Mouse (Mus musculus): Measurements from ENCODE around the gene D430041D05Rik.

The D430041D05Rik gene

GRCm38 (mm10) chr2:104192401-104193141 lies 218.2 kb downstream of the D430041D05Rik start:
- DNase-seq (ENCODE audit: low read depth, low spot score): no peak

GRCm38 (mm10) chr2:104191723-104192122 lies 219.1 kb downstream of the D430041D05Rik start:
- no peak for DNase-seq (ENCODE audit: low read depth, low spot score)

DNA sequence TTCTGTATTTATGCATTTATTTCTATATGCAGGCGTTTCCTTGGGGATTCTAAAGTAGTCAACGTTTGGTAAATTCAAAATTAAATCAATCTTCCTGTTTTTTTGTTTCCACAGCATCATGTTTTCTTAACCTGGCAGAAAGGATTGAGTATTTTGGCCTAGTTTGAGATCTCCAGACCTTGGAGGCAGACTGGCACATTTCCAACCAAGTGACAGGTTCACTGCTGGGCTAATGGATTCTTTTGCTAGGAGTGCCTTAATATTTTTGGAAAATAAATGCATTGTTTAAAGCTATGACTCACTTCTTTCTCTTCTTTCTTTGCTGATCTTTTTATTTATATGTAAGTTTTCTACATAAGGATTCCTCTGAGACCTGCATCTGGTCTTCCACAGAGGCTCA lies 222.0 kb downstream of the D430041D05Rik start:
- no peak for DNase-seq (ENCODE audit: low read depth, low spot score)

- no peak for DNase-seq (ENCODE audit: low read depth, low spot score)
Measured at GRCm38 (mm10) chr2:104187073-104187472, 223.7 kb downstream of the D430041D05Rik start.

GRCm38 (mm10) chr2:104185616-104186015 lies 225.2 kb downstream of the D430041D05Rik start:
- DNase-seq (ENCODE audit: low read depth, low spot score): no peak

DNA sequence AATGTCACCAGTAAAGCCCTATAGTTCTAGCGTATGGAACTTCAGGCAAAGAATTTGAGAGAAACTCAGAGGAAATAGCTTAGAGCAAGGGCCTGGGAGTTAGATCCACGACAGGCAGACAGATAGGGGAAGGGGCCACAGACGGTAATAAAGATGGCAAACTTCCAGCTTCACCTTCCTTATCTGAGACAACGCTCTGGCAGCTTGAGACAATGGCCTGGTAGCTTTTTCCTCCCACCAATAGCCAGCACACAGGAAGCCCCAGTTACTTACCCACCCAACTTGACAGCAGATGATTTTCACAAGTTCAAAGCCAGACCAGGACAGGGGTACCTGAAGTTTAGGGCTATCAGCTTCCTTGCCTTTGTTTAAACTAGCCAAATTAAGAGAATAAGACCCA lies 226.5 kb downstream of the D430041D05Rik start:
- no peak for DNase-seq (ENCODE audit: low read depth, low spot score)

DNA sequence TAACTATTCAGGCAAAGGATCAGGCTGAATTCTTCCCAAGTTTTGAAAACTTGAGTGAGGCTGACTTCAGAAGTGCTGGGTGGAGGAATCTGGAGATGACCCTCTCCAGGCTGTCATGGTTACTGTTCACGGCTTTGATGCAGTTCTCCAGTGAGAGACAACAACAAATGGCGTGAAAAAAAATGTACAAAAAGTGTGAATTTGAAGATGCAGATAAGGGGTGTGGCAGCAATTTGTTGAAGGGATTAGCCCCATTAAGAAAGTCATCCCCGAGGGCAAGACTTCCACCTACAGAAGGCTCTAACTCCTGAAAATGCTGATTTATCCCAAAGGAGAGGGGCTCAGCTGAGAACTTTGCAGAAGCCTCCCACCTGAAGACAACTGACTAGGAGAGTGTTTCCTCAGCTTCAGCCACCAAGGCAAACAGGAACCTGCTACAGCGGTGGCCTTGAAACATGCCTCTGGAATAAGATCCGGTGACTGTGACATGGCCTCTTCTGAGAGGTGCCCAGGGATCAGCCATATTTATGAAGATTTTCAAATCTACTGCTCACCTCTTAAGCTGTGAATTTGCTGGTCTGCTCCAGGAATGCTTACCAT lies 227.5 kb downstream of the D430041D05Rik start:
- DNase-seq (ENCODE audit: low read depth, low spot score): no peak

- DNase-seq (ENCODE audit: low read depth, low spot score): no peak
Measured at GRCm38 (mm10) chr2:104179636-104180035, 231.2 kb downstream of the D430041D05Rik start.

- DNase-seq (ENCODE audit: low read depth, low spot score): no peak
Measured at GRCm38 (mm10) chr2:104178251-104178650, 232.6 kb downstream of the D430041D05Rik start.

GRCm38 (mm10) chr2:104176979-104177704 lies 233.7 kb downstream of the D430041D05Rik start:
- no peak for DNase-seq (ENCODE audit: low read depth, low spot score)

DNA sequence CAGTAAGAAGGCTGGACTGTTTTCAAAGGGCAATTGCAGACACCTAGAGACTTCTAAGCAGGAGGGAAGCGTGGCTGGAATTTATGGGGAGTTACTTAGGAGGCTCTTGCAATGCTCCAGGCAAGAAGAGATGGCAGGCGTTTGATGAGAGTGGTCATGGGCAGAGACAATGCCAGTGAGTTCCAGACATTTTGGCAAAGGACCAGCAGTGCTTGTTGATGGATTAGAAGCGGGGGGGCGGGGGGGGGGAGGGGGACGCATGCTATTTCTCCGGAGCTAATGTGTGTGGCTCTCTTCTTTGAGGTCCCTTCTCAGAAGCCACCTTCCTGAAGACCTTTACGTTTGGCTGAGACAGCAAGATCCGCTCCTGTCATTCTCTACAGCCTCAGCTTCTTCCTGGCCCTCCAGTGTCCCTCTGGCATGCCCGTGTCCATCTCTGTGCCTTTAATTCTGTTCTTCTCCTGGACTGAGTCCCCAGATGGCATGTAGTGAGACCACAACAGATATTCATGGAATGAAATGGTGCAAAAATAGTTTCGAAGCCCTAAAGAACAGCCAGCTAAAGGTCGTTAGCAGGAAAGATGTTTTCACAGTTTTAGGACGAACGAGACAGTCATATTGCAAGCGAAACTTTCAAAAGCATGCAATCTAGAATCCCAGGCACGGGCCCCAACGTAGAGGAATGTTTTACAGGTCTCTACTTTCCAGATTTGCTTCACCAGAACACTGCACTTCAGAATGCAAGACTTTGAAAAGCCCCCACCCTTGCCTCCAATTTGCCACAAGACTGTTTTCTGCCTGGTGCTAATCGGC lies 234.4 kb downstream of the D430041D05Rik start:
- DNase-seq (ENCODE audit: low read depth, low spot score): no peak

- no peak for DNase-seq (ENCODE audit: low read depth, low spot score)
Measured at GRCm38 (mm10) chr2:104175476-104176165, 235.2 kb downstream of the D430041D05Rik start.

DNA sequence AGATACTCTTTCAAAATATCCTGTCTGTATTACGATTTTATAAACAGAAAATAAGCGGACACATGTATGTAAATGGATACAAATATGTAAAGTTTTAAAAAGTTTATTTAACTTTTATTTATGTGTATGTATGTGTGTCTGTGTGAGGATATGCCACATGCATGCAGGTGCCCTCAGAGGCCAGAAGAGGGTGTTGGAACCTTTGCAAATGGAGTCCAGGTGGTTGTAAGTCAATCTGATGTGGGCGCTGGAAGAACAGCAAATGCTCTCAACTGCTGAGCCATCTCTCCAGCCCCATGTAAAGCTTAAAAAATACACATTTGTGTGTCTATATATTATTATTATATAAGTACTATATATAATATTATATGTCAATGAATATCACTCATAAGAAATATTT lies 237.4 kb downstream of the D430041D05Rik start:
- no peak for DNase-seq (ENCODE audit: low read depth, low spot score)

DNA sequence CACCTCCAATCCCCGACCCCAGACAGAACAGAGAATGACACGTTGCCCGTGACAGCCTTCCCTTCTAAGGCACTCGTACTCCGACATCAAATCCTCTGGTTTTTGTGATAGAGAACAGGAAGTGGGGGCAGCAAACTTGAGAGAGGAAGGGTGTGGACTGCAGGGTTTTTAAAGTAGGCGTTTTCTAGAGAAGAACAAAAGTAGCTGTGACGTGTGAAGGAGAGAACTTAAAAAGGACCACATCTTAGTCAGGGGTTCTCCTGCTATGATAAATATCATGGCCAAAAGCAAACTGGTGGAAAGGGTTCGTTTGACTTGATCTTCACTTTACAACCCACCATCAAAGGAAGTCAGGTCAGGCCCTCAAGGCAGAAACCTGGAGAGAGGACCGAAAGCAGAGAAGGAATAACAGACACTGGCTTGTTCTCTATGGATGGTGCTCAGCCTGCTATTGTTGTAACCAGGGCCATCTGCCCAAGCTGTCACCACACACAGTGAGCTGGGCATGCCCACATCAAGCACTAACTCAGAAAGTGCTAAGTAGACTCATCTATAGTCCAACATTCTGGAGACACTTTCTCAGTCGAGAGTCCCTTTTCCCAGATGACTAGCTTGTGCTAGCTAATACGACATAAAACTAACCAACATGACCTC lies 238.0 kb downstream of the D430041D05Rik start:
- no peak for DNase-seq (ENCODE audit: low read depth, low spot score)

- DNase-seq (ENCODE audit: low read depth, low spot score): no peak
Measured at GRCm38 (mm10) chr2:104168186-104168896, 242.5 kb downstream of the D430041D05Rik start.

DNA sequence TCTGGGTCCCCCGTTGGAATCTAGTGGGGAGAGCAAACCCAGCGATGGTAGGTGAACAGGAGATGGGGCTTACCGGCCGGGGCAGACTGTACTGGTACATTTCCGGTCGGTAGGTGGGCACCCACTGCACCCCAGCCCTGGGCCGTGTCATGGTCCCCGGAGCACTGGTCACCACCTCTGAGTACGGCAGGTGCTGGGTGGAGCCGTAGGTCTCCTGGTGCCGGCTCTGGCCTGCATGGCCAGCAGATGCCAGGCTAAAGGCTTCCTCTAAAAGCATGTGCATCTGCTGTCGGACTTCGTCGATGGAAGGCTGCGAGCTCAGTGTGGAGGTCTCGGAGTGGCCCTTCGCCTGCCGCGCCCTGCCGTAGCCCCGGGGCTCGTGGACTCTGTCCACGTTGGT lies 243.0 kb downstream of the D430041D05Rik start:
- DNase-seq (ENCODE audit: low read depth, low spot score): no peak

DNA sequence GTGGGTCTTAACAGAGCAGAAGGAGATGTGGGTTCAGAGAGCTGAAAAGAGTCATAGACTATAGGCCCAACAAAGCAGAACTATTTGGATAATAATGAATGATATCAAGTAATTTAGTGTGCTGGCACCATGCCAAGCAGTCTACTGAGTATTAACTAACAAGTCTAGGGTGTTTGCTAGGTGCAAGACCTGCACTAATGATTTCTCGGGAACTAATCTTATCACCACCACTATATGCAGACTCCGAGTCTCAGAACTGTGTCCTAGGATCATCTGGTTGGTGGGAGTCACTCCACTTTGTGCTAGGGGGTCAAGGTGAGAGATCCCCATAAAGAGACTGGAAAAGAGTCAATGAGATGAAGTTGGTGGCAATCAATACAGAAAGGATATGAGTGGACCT lies 245.2 kb downstream of the D430041D05Rik start:
- DNase-seq (ENCODE audit: low read depth, low spot score): no peak

DNA sequence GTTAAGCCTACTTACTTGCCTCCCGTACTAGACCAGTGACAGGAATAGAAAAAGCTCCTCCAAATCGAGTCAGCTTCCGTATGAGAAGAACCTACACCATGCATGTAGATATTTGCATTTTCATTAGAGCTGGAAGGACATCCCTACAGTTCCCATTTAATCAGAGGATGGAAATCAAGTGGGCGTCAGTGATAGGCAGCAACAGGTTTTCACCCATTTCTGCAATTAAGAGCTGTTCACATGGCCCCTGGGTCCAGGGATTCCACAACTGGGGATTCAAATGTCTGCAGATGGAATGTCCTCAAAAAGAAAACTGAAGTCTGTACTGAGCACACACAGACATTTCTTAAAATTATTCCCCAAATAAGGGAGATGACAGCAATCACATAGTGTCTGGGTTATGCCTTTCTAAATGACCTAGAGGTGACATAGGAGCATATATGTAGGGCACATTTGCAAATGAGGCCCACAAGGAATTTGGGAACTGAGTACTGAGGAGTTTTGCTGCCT lies 246.8 kb downstream of the D430041D05Rik start:
- DNase-seq (ENCODE audit: low read depth, low spot score): no peak

DNA sequence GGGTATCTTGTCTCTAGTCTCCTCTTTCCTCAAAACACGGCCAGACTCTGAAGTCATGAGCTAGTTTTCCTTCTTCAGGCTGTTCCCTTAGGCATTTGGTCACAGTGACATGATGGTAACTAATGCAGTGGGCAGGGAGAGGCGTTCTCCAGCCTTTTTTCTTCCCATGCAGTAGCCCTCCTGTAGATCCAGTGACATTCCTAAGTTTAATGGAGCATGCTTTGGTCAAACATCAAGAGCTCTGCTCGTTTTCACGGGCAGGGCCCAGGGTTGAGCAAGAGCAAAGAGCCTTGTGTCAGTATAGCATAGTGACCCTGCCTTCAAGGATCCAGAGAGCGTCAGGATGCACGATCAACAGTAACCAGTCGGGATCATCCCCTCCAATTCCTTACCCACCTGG lies 247.4 kb downstream of the D430041D05Rik start:
- DNase-seq (ENCODE audit: low read depth, low spot score): no peak

GRCm38 (mm10) chr2:104157831-104158230 lies 253.0 kb downstream of the D430041D05Rik start:
- DNase-seq (ENCODE audit: low read depth, low spot score): no peak

All from R1 (cell line).